Comparison of ENCODE assay signal across 8 mouse cellular contexts in the genomic region with DNA sequence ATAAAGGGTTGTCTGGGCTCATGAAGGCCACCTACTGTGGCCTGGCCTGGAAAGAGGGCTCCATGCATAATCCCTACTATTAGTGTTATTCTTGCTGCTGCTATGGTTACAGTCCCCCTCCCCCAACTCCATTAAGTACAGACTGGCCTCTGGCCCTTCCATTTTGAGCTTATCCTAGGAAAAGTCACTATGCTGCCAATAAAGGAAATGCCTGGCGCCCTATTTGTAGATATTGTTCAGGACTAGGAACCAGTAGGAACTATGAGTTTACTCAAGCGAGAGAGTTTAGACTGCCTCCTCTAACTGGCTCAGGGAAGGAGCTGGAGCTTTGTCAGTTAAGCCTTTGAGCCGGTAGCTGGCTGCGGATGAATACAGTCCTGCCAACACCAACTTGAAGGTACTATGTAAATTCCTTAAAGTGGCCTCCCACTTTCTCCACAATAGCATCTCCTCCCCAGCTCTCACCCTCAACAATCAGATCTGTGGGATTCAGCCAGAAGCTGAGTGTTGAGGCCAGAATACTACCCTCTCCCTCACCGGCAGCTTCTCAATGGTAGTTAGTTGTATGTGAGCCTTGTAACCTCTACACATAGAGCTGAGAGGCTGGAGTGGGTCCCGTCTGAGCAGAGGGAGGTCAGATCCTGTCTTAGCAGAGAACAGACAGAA. TPM values are rescaled to one million over a fixed set of nuclear protein-coding genes. Genes with fewer than 3 reads are reported as not detected.
DNase-seq lines count a peak whose midpoint lies in the region; ATAC-seq lines count a peak whose summit lies in the region.

No protein-coding gene starts in this region.

- peak overlapping the region; percentile 78; the same call in 1 of the 2 replicates for H3K27ac ChIP-seq in forebrain, embryonic 14.5 days (ENCODE audit: low read depth, low read length)
- peak overlapping the region; percentile 49 for H3K27ac ChIP-seq in midbrain, embryonic 13.5 days

- ATAC-seq in forebrain, embryonic 14.5 days = peak; percentile 94
- peak; percentile 94 for ATAC-seq in midbrain, embryonic 13.5 days

- no peaks in the 10 kb centered on the region for H3K36me3 ChIP-seq in forebrain, embryonic 14.5 days (ENCODE audit: control insufficient read depth, insufficient read depth, low read length)
- H3K36me3 ChIP-seq in midbrain, embryonic 13.5 days = no peaks in the 10 kb centered on the region

- WGBS in forebrain, embryonic 14.5 days = 2% methylated on average over 6 of the region's 6 CpGs
- under 1% methylated on average over 6 of the region's 6 CpGs for WGBS in midbrain, embryonic 13.5 days

- no peak overlapping the region for H3K4me3 ChIP-seq in forebrain, embryonic 14.5 days (ENCODE audit: low read depth, low read length)
- H3K4me3 ChIP-seq in midbrain, embryonic 13.5 days (replicated peaks) = no peak overlapping the region

- 0 out of 2 replicates have a peak overlapping the region, but pooled peaks have one; percentile 9 for H3K4me2 ChIP-seq in forebrain, embryonic 14.5 days (ENCODE audit: low read length)
- no peak overlapping the region for H3K4me2 ChIP-seq in midbrain, embryonic 13.5 days (replicated peaks)

- H3K4me1 ChIP-seq in forebrain, embryonic 14.5 days (ENCODE audit: control insufficient read depth, insufficient read depth, low read length) = peaks cover 6% of the 10 kb centered on the region
- peaks cover 21% of the 10 kb centered on the region for H3K4me1 ChIP-seq in midbrain, embryonic 13.5 days (replicated peaks)

- DNase-seq in layer of hippocampus, adult 18-20 months (ENCODE audit: low spot score in 2 of 2) = peak; percentile 12 to 39
- no peak for DNase-seq in layer of hippocampus, adult 9-10 months (ENCODE audit: low spot score)
- peak; percentile 96 for DNase-seq in forebrain, embryonic 14.5 days (ENCODE audit: low spot score)
- peak; percentile 38 to 48 for DNase-seq in layer of hippocampus, adult 8-10 months (ENCODE audit: low spot score in 2 of 2)
- DNase-seq in kidney, postnatal 14 days = no peak
- no peak for DNase-seq in T-cell, adult 2 months (ENCODE audit: low spot score)
- no peak for DNase-seq in adrenal gland, postnatal 4 days (ENCODE audit: low spot score in 2 of 2)

- no peaks in the 10 kb centered on the region for H3K9me3 ChIP-seq in forebrain, embryonic 14.5 days (replicated peaks; ENCODE audit: control insufficient read depth, low read length)
- H3K9me3 ChIP-seq in midbrain, embryonic 13.5 days = no peaks in the 10 kb centered on the region

- no peak overlapping the region for H3K9ac ChIP-seq in forebrain, embryonic 14.5 days (ENCODE audit: low read length)
- H3K9ac ChIP-seq in midbrain, embryonic 13.5 days (replicated peaks) = no peak overlapping the region

- no peaks in the 10 kb centered on the region for H3K27me3 ChIP-seq in forebrain, embryonic 14.5 days (replicated peaks; ENCODE audit: control insufficient read depth, insufficient read depth, low read length)
- no peaks in the 10 kb centered on the region for H3K27me3 ChIP-seq in midbrain, embryonic 13.5 days

RNA-seq across cellular contexts. Expression of a gene that starts 37.1 kb away (rescaled TPM):
- 10 to 100 TPM; 19.0 to 21.3 TPM for total RNA-seq in layer of hippocampus, adult 18-20 months (2021)
- 6.3 and 11.4 TPM in 2 replicates for polyA plus RNA-seq in forebrain, embryonic 14.5 days (2014; fragmentation: Nextera tagmentation; extraction: Ambion mirVana)
- 10 to 100 TPM; 22.5 to 30.0 (median 27.4) TPM for total RNA-seq in layer of hippocampus, adult 8-10 months (2022)
- 11.7 and 13.1 TPM in 2 replicates for polyA plus RNA-seq in midbrain, embryonic 13.5 days (2015; fragmentation: Nextera tagmentation; extraction: Ambion mirVana)
- 10 to 100 TPM; 17.0 to 20.6 TPM for total RNA-seq in adrenal gland, postnatal 4 days (2021)

Comparison
In these comparisons a context has a peak if more than half of its experiments do, and no peak if none do; other contexts are left out.
1. DNase-seq: peak in layer of hippocampus, adult 18-20 months (2 of 2), forebrain, embryonic 14.5 days (single experiment) and layer of hippocampus, adult 8-10 months (2 of 2); none in layer of hippocampus, adult 9-10 months (single experiment), kidney, postnatal 14 days (single experiment), T-cell, adult 2 months (single experiment) and adrenal gland, postnatal 4 days (0 of 2).